Mouse (Mus musculus) spleen, embryonic (tissue): ENCODE data around the gene Dnah11.

ENCODE experiments used
- CTCF ChIA-PET: fragments of 350-600 bp; sonication (Branson Sonifier 250); formaldehyde crosslinking; loops from one replicate; lab custom pipeline; 2022; lab: Charles Lee

Gene Dnah11

DNA sequence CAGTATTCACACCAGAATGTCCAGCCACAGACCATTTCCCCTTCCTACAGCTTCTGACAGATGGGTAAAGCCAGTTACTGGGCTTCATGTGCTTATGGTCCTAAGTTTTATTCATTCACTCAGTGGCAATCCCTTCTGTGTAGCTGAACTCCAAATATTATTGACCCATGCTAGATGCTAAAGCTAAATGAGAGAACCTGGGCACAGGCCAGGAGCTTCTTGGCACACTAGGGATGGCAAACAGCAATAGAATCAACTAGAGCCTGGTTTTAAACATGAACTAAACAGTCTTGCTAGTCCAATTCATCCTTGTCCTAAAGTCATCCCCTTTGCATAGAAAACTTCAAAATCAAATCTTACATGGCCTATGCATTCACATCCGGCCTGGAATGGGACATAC, 113.6 kb downstream of the Dnah11 start:
- CTCF ChIA-PET = no interaction called here

DNA sequence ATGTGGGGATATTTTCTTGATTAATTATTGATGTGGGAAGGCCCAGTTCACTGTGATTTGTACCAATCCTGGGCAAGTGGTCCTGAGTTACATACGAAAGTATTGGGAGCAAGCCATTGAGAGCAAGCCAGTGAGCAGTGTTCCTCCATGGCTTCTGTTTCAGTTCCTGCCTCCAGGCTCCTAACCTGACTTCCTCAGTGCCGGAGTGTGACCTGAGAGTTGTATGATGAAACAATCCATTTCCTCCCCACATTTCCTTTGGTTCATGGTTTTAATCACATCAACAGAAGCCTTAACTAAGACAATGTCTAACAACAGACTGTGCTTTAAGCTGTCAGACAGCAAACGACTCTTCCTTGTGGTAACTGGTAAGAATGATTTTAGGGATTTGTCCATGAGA, 114.0 kb downstream of the Dnah11 start:
- CTCF ChIA-PET = no interaction called here

DNA sequence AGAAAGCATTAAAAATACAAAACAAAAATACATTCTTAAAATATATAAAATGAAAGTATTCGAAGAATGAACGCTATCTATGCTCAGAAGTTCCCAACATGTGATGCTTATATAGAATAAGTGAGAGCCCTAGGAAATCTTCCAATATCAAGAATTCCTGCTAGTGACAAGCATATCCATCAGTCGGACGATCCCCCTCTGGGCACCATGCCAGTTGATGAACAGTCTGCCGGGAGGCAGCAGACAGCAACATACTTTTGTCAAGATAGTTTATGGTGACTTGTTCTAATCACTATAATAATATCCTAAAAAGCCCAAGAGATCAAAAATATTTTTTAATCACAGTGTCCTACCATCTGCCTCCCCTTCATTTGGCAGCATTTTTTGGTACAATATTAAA, 114.7 kb downstream of the Dnah11 start:
- CTCF ChIA-PET = no interaction called here

DNA sequence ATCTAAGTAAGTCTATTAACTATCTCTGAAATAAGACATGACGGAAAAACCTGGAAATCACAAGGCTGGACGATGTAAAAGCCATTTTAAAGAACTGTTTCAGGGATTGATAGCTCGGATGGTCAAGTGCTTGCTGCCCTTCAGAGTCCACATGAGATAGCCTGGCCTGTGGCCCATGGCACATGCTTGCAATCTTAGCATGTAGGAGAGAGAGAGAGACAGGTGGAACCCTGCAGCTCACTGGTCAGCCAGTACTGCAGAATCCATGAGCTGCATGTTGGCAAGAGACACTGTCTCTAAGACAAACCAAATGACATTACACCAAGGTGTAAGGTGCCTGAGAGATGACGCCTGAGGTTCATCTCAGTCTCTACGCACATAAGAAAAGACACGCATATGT, 118.4 kb downstream of the Dnah11 start:
- CTCF ChIA-PET = no interaction called here

DNA sequence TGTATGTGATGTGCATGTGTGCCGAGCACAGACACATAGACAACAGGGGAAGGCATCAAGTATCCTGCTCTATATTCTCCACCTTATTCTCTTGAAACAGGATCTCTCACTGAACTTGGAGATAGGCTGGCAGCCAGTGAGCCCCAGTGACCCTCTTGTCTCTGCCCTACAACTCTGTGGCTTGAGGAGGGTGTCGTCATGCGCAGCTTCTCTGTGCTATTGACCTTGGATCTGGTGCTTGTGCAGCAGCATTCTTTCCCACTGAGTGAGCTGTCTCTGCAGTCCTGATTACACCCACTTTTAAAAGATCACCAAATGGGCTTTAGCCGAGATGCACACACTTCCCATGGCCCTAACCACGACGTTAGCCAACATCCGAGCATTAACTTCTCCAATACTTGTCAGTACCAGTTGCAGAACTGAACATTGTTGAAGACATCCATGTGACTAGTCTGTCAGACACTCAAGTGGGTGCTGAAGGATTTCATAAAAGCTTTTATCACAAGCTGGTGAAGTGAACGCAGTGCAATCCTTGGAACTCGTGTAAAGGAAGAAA, 120.3 kb downstream of the Dnah11 start:
- CTCF ChIA-PET = no interaction called here

DNA sequence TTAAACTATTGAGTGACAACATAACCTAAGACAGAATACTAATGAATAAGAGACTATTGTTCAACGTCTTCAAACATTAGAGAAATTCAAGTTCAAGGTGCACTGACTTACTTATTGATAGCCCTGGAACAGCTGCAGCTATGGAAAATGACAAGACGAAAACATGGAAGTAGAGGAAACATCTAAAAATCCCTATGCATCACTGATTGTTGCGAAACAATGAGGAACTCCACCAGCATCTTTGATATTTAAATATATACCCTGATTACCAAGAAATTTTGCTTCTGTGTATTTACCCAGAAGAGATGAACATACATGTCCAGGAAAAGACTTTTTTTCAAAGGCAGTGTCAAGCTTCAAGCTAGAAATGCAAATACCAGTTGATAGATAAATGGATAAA, 122.0 kb downstream of the Dnah11 start:
- CTCF ChIA-PET = no interaction called here

DNA sequence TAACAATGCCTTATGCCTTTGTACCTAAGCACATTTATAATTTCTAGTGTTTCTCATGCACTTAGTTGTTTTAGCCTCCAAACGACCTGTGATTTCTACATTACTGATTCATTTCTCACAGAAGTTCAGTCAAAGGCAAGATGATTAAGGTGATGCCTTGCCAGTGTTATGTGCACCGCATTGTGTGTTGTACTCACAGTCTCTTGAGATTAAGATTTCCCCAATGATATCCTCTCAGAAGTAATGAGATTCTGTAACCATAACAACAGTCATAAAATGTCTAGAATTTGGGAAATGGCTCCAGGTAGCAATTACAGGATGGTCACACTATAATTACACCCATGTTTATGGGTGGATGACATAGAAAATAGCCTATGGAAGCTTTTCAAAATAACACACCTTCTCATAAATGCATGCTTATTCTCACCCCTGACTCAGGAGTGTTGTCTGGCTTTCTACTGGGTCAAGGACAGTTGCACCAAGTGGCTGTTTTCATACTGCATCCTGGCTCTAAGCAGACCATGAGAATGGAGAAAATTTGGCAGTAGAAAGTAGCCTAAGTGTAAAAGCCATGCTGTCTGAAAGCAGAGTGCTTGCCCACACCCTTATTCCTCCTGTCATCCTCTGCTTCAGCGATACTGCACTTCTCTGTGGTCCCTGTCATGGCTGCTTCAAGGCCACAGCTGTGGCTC, 126.5 kb downstream of the Dnah11 start:
- CTCF ChIA-PET = no interaction called here

DNA sequence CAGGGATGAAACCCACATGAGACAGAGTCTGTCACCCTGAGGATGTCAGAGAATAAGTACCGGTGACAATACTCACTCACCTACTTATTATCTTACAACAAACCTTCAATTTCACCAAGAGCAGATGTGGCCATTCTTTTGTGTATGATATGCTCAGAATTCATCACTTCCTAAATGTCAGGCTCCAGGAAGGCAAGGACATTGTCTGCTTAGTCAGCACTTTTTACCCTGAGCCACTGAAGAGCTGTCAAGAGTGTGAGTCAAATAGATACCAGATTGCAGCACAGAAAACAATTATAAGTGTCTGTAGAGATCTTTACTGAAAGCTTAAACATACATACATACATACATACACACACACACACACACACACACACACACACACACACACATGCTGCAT, 127.2 kb downstream of the Dnah11 start:
- CTCF ChIA-PET = no interaction called here

DNA sequence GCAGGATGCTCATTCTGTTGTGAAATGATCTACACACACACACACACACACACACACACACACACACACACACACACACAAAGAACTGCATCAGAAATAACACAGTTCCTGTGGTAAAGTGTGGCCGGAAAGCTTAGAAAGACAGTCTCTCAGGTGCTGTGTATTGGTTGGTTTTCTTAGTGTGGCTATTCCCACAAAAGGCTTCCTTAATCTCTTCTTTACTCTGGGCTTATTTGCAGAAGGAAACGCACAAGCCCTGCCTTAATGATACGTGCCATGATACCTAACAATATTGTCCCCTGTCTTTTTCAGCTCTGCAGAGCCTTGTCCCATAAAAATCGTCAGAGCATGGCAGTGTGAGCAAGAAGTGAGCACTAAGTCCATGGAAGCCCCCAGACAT, 130.1 kb downstream of the Dnah11 start:
- CTCF ChIA-PET = no interaction called here

DNA sequence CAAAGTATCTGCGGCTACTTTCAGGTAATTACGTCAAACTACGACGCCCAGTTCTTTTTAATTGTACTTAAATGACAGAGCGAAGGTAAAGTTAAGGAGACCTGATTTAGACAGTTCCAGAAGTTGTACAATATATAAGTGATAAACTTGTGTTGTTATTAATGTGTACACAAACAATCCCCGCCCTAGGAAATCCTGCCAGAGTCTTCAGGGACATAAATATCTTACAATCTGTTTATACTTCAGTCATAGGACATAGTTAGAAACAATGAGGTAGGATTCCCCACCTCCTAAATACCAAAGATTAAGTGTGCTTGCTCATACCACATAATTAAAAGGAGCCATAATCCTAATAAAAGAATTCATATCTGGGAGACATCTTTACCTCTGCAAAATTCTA, 136.5 kb downstream of the Dnah11 start:
- CTCF ChIA-PET = no interaction called here

DNA sequence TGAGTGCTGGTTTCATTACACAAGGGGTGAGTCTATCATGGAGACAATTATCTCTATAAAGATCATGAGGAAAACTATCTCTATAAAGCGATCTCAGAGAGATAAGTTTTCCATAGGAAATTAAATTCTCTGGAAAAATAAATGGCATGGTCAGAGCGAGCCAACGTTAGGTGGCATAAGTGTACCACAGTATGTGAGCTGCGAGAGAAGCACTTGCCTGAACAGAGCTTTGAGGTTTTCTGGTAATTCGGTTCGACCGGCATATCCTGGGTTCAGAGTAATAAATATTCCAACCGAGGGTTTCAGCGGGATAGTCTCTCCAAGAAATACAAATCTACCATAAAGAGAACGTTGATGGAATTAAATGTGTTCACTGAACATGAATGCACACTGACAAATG, 142.0 kb downstream of the Dnah11 start:
- CTCF ChIA-PET = no interaction called here

DNA sequence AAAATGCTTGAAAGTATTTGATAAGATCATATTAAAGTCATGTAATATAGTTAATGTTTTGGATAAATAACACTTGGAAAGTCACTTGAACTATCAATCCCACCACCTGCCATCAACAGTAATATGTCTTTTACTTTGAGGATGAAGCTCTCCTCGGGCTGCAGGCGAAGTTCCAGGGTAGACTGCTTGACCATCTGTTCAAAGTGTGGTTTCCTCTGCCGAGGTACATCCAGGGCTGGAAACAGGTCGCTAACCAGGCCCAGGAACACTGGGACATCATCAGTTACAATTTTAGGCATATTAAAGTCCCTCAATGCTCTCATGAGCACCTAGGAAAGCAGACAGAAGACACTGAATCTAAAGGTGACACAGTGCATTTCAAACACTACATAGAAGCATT, 153.5 kb downstream of the Dnah11 start:
- CTCF ChIA-PET = no interaction called here

DNA sequence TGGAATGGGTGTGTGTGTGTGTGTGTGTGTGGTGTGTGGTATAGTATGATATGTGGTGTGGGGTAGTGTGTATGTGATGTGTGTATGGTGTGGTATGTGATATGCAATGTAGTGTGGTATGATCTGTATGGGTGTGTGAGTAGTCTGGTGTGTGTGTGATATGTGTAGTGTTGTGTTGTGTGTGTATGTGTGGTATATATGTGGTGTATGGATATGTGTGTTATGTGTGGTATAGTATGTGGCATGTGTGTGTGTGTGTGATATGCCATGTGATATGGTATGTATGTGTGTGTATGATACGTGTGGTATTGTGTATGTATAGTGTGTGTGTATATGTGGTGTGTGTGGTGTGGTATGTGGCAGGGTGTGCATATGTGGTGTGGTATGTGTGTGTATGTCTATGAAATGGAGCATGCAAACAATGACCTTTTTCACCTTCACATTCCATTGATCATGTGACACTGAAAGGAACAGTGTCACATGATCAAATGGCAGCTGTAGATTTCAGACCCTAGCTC, 155.7 kb downstream of the Dnah11 start:
- CTCF ChIA-PET = interaction anchor here (0.5 kb wide), 1 partner anchor 25 kb away, joined by 3 read pairs; no protein-coding TSS in a partner anchor

DNA sequence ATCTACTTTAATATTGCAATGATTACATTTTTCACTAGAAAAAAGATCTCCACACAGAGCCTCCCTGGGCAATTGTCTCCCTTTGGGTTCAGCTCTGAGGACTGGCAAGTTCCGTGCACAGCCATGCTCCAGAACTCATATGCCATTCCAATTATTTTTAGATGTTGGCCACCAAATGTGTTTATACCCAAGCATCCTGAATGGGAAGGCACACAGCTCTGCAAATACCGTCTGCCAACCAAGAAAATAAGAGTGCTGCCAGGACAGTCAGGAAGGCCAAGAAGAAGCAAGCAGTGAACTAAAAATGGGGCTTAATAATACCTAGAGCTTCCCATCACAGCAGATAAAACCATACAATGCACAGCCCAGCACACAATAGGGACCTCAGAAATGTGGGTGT, 156.6 kb downstream of the Dnah11 start:
- CTCF ChIA-PET = no interaction called here

DNA sequence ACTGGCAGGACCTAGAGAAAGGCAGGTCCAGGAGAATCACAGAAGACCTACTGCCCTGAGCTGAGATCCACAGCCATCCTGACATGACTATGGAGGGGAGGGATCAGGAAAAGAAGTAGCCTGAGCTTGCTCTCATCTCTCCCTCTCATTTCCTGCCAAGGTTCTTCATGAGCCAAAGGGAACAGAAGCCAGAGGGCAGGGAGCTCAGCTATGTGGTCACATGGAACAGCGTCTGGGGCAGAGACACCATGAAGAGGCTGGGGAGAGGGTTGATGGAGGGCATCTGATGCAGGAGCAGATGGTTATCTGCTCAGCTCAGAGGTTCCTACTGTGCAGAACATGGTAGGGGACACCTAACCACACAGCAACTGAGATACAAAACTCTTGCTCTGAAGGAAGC, 163.9 kb downstream of the Dnah11 start:
- CTCF ChIA-PET = no interaction called here

DNA sequence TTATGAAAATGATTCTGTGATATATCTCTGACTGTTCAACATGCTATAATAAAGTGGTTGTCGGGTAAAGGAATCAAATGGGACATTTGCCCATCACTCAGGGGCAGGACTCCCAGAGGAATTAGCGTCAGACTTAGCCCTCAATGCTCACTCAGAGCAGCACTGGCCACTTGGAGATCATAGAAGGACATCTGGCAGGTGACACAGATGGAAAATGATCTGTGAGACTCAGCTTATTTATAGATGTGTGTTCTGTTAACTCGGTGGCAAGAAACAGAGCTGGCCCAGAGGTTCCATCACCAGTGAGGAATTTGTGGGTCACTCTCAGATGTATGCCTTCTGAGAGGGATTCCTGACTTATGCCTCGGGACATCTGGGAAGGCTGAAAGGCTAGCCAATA, 173.1 kb downstream of the Dnah11 start:
- CTCF ChIA-PET = no interaction called here

DNA sequence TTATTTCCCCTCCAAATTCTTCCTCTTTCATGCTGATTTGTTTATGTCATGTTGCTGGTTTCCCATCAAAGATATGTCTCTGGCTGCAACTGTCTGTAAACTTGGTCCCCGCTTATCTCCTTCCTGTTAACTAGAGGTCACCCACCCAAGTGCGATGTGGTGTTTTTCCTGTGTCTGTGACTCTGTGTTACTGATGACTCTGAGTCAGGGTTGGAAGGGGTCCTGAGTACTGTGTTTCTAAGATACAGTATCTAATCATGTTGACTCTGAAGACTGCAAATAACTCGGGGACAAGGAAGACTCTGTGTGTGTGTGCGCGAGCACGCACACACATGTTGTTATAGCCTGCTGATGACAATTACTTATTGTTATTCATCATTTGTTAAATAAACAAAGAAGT, 179.9 kb downstream of the Dnah11 start:
- CTCF ChIA-PET = no interaction called here

DNA sequence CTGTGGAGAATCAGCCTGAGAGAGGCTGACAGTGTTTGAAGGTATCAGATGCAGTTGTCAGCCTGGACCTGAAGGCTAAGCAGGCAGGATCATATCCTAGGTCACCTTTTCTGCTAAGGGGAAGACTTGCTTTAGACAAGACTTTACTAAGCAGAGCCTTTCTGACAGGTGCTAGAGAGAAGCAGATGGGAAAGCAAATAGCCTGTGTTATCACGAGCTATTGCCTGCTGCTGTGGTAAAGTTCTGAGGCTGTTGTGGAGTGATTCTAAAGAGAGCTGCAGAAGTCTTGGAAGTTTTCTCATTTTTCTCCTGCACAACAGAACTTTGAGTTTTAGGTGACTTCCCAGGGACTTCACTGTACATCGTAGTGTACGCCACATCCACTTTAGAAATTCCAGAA, 185.0 kb downstream of the Dnah11 start:
- CTCF ChIA-PET = no interaction called here

DNA sequence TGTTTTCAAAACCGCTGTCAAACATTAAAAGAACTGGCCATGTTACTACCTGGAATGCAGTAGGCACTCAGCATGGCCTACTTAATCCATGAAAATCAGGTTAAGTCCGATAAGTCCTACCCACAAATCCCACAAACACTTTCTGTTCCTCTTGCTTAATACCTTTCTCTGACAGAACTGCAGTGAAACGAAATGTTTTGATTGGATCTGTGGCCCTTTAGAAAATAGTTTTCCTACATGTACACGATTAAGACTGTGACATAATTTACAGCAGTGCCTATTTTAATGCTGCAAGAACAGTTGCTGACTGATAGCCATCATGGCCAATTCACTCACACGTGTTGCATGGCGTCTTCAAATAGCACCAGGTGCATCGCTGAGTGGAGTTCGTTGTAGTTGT, 186.9 kb downstream of the Dnah11 start:
- CTCF ChIA-PET = no interaction called here

DNA sequence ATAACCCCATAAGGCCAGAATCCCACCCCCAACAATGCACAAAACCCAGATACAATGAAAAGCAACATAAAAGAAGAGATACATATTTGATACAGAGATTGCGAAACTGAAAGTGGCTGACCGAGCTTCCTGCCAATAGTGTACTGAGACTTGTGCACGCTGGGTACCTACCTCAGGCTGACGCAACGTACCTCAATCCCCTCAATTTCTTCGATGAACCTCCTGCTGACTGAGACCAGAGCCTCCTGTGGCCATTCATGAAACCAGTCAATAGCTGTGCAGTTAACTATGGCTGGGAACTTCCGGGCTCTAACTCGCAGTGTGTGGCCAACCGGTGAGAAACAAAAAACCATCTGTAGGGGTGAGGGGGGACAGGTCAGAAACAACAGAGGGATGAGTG, 203.9 kb downstream of the Dnah11 start:
- CTCF ChIA-PET = no interaction called here

DNA sequence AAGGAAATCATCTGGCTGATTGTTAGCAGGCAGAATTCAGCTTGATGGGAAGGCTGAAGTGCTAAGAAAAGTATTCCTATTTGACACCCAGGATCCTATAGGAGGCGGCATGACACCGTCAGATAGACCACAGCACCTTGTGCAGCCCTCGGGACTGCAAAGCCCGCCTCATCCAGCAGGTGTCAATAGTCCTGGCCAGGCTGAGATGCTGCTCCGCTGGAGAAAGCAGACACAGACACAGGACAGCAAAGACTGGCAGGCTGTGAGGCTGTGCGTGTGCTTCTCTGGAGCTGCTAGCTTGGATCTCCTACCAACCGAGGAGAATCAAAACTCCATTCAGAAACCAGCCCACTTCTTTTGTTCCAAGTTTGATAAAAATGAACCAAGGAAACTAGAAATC, 205.3 kb downstream of the Dnah11 start:
- CTCF ChIA-PET = interaction anchor here (0.7 kb wide), 1 partner anchor 462 kb away, joined by 3 read pairs; no protein-coding TSS in a partner anchor

DNA sequence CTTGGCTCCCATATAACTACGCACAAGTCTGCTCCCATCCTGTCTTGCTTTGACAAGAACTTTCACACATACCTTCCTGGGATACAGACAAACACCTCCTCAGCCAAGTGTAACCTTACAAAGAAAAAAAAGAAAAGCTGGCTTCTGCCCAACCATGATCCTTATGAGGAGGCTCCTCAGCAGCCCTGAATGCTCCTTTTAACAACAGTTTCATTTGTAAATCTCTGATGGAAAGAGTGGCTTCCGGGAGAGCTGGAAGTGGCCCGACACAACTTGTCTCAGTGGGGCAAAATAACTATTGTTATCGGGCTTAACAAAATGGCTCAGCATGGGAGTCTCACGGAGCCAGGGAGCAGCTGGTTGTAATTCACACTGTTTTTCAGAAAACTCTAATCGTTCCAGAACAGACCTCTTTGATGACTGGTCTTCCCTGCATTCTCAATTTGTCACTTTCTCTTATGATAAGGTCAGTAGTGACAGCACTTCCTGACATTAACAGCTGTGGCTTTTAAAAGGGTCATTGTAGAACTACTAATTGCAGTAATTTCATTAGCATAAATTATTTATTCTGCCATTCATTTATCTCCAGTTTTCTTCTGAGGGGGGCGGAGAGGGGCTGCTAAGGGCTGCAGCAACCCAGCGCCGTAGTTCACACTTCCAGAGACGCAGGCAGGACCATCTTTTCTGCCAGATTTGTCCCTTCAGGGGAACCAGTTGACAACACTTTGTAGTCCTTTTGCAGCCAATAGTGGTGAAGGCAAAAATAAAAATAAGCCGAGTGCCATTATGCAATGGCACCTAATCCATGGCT, 209.6 kb downstream of the Dnah11 start:
- CTCF ChIA-PET = no interaction called here

DNA sequence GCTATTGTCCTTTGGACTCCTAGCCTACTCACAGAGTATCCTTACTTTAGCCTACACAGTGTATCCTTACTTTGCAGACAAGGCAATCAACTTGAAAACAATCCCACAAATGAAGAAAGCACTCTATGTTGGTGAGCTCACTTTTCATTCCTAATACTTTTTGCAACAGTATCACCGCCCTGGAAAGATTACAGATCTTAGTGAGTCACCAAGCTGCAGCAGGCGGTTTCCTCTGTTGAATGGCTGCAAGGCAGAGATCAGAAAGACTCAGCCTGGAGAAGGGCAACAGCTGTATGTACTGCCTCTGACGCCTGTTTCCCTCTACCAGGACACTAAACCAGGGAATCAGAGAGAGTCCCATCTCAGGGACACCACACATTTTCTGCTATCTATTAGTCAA, 218.5 kb downstream of the Dnah11 start:
- CTCF ChIA-PET = no interaction called here
